Mouse (Mus musculus): Measurements from ENCODE around the gene Slc11a1. TPM values are rescaled to one million over a fixed set of nuclear protein-coding genes. Genes with fewer than 3 reads are reported as not detected.
"Not testable (repeated sequence)": the region's sequence is repeated elsewhere in the genome, so short reads cannot be mapped to it uniquely, and the experiment has no call there.

Slc11a1 gene
- 1.8 and 3.0 TPM in 2 replicates for polyA plus RNA-seq (2016; fragmentation: Nextera tagmentation; extraction: Ambion mirVana)

DNA sequence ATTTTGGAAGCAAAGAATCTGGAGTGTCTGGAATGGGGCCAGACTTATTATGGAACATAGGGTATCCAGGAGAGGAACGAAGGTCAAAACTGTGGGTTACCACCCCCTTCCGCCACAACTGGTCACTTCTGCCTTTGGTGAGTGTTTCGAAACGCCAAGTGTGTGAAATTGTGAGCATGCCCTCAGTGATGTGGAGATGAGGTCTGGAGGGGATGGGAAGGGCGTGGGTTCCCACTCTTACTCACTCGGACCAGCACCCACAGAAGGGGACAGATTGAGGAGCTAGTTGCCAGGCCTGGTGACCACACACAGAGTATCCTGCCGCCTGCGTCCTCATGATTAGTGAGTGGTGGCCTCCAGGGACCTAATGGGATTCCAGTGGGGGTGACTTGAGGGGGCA is at the start of gene Slc11a1:
TSS of gene Slc11a1 (plus strand) at position 216 of the 400 bp plus-strand sequence.
- Histone ChIP-seq H3K27ac (no peak within 1 kb of the TSS), H3K27me3 (ENCODE audit: insufficient read depth, poor library complexity, severe bottlenecking) (no peaks in the 10 kb centered on the region), H3K4me3 (no peak within 1 kb of the TSS), H3K9me3 (no peaks in the 10 kb centered on the region), H3K36me3 (no peaks in the 10 kb centered on the region), H3K4me1 (replicated peaks) (peaks cover 23% of the 10 kb centered on the region)
- DNase-seq (ENCODE audit: low spot score) = no peak
- WGBS = 83% methylated on average over 8 of the region's 8 CpGs

DNA sequence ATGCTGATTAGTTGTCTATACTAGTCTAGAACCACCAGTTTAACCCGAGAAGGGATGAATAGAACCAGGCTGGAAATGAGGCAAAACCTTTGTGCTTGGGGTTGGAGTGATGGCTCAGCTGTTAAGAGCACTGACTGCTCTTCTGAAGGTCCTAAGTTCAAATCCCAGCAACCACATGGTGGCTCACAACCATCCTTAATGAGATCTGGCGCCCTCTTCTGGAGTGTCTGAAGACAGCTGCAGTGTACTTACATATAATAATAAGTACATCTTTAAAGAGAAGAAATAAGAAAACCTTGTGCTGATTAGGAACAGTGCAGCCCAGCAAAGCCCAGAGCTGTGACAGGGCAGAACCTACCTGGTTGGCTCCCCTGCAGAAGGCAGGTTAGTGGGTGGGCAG is 48.1 kb upstream of the Slc11a1 start:
- not testable (repeated sequence) for H3K27ac ChIP-seq; H3K4me3 ChIP-seq; H3K36me3 ChIP-seq; H3K9me3 ChIP-seq; DNase-seq (ENCODE audit: low spot score); H3K4me1 ChIP-seq (replicated peaks); H3K27me3 ChIP-seq (ENCODE audit: insufficient read depth, poor library complexity, severe bottlenecking)
- WGBS = 74% methylated on average over 2 of the region's 2 CpGs

DNA sequence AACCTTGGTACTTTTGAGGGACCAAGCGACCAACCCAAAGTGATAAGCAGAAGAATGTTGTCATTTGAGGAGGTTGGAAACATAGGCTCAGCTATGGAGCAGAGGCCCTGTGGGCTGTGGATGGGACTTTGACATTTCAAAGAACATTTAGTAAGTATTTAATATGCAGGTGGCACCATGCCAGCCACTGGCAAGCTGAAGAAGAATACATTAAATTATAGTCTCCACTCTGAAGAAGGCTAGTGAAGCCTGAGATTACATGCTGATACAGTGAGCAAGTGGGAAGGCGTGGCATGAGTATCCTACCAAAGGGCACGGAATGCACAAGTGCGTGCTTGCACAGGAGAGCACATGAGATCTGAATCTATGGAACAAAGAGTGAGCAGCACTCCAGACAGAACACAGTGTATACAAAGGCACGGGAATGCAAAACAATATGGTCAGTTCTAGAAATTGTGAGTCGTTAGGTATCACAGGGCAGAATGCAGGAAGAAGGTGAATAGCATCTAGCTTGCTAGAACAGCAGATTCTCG is 45.0 kb upstream of the Slc11a1 start:
- DNase-seq (ENCODE audit: low spot score) = no peak
- 86% methylated on average over 7 of the region's 7 CpGs for WGBS
- Histone ChIP-seq H3K36me3 (peaks cover 8% of the 10 kb centered on the region; the same call in 1 of the 2 replicates), H3K4me1 (replicated peaks) (peaks cover 34% of the 10 kb centered on the region), H3K9me3 (no peaks in the 10 kb centered on the region), H3K27ac (no peak overlapping the region), H3K4me3 (no peak overlapping the region), H3K27me3 (ENCODE audit: insufficient read depth, poor library complexity, severe bottlenecking) (no peaks in the 10 kb centered on the region)

DNA sequence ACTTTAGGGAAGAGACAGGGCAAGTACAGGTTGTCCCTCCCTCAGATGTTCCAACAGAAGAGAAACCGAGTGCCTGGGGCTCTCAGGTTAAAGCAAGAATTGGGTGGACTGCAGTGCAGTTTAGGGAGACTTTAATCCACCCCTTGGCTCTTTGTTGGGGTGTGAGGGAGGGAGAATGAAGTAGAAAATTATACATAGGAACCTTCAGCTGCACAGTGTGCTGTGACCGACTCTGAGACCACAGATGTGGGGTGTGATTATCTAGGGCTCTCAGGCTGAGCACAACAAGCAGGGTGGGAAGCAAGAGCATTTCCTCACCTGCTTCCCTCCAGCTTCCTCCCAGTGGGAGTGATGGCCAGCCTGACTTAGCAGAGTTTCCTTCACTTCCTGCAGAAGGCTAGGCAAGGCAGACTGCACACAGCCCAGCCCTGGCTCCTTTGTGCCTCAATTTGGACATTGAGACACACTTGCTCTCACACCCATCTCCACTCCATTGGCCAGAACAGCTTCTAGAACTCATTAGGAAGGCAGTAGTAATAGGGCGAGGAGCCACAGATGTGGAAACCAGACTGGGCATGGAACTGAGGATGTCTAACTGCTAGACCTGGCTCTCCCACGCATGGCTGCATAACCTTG is 43.8 kb upstream of the Slc11a1 start:
- 83% methylated on average over 4 of the region's 4 CpGs for WGBS
- Histone ChIP-seq H3K27me3 (ENCODE audit: insufficient read depth, poor library complexity, severe bottlenecking) (no peaks in the 10 kb centered on the region), H3K27ac (peak overlapping the region; percentile 37)

GRCm38 (mm10) chr1:74332241-74332763 is 42.7 kb upstream of the Slc11a1 start:
- peaks cover 8% of the 10 kb centered on the region; the same call in 1 of the 2 replicates for H3K36me3 ChIP-seq
- no peaks in the 10 kb centered on the region for H3K9me3 ChIP-seq
- peak; percentile 96 for DNase-seq (ENCODE audit: low spot score)
- peak overlapping the region; percentile 86 for H3K27ac ChIP-seq
- no peaks in the 10 kb centered on the region for H3K27me3 ChIP-seq (ENCODE audit: insufficient read depth, poor library complexity, severe bottlenecking)
- H3K4me3 ChIP-seq = peak overlapping the region; percentile 65
- peaks cover 40% of the 10 kb centered on the region for H3K4me1 ChIP-seq (replicated peaks)
- under 1% methylated on average over 36 of the region's 36 CpGs for WGBS

More for the DNA sequence above, 43.8 kb upstream of the Slc11a1 start:
- H3K9me3 ChIP-seq = no peaks in the 10 kb centered on the region
- H3K4me3 ChIP-seq = no peak overlapping the region
- H3K4me1 ChIP-seq (replicated peaks) = peaks cover 40% of the 10 kb centered on the region
- H3K36me3 ChIP-seq = peaks cover 8% of the 10 kb centered on the region; the same call in 1 of the 2 replicates
- no peak for DNase-seq (ENCODE audit: low spot score)

- Histone ChIP-seq H3K36me3 (peaks cover 8% of the 10 kb centered on the region; the same call in 1 of the 2 replicates), H3K27ac (peak overlapping the region; percentile 86), H3K4me3 (peak overlapping the region; percentile 65), H3K9me3 (no peaks in the 10 kb centered on the region), H3K4me1 (replicated peaks) (peaks cover 40% of the 10 kb centered on the region), H3K27me3 (ENCODE audit: insufficient read depth, poor library complexity, severe bottlenecking) (no peaks in the 10 kb centered on the region)
- DNase-seq (ENCODE audit: low spot score) = no peak
- WGBS = 6% methylated on average over 9 of the region's 9 CpGs
Observed at GRCm38 (mm10) chr1:74332930-74333329, 42.1 kb upstream of the Slc11a1 start.

- no peak overlapping the region for H3K4me3 ChIP-seq
- no peaks in the 10 kb centered on the region for H3K9me3 ChIP-seq
- no peak for DNase-seq (ENCODE audit: low spot score)
- H3K4me1 ChIP-seq (replicated peaks) = peaks cover 48% of the 10 kb centered on the region
- H3K27me3 ChIP-seq (ENCODE audit: insufficient read depth, poor library complexity, severe bottlenecking) = no peaks in the 10 kb centered on the region
- no peak overlapping the region for H3K27ac ChIP-seq
- WGBS = 78% methylated on average over 3 of the region's 3 CpGs
- H3K36me3 ChIP-seq = 0 out of 2 replicates have a peak, but pooled peaks cover 3% of the 10 kb centered on the region
Observed at GRCm38 (mm10) chr1:74334607-74335006, 40.4 kb upstream of the Slc11a1 start.

DNA sequence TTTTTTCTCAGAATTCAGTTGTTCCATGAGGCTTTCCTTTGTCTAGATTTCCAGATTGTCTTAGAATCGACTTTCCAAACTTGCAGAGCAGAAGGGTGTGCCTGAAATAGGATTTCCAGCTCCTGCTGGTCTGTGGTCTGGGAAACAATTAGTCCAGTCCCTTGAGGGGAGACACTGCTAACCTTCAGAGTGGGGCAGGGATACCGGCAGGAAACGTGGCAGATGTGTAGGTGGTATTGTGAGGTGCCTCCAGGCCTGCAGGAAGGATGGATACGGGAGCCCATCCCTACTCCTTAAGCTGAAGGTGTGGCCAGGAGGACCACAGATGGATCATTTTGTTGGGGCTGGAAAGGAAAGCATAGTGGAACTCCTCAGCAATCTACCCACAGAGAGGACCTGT is 40.0 kb upstream of the Slc11a1 start:
- Histone ChIP-seq H3K27me3 (ENCODE audit: insufficient read depth, poor library complexity, severe bottlenecking) (no peaks in the 10 kb centered on the region), H3K36me3 (0 out of 2 replicates have a peak, but pooled peaks cover 6% of the 10 kb centered on the region), H3K4me1 (replicated peaks) (peaks cover 52% of the 10 kb centered on the region), H3K9me3 (no peaks in the 10 kb centered on the region), H3K4me3 (no peak overlapping the region), H3K27ac (no peak overlapping the region)
- 65% methylated on average over 4 of the region's 4 CpGs for WGBS
- no peak for DNase-seq (ENCODE audit: low spot score)

- H3K27me3 ChIP-seq (ENCODE audit: insufficient read depth, poor library complexity, severe bottlenecking) = no peaks in the 10 kb centered on the region
- no peaks in the 10 kb centered on the region for H3K9me3 ChIP-seq
- H3K4me3 ChIP-seq = no peak overlapping the region
- H3K36me3 ChIP-seq = peaks cover 11% of the 10 kb centered on the region
- WGBS = 83% methylated on average over 6 of the region's 6 CpGs
- H3K4me1 ChIP-seq (replicated peaks) = peaks cover 57% of the 10 kb centered on the region
- no peak overlapping the region for H3K27ac ChIP-seq
- DNase-seq (ENCODE audit: low spot score) = no peak
Observed at GRCm38 (mm10) chr1:74335436-74336170, 39.4 kb upstream of the Slc11a1 start.

DNA sequence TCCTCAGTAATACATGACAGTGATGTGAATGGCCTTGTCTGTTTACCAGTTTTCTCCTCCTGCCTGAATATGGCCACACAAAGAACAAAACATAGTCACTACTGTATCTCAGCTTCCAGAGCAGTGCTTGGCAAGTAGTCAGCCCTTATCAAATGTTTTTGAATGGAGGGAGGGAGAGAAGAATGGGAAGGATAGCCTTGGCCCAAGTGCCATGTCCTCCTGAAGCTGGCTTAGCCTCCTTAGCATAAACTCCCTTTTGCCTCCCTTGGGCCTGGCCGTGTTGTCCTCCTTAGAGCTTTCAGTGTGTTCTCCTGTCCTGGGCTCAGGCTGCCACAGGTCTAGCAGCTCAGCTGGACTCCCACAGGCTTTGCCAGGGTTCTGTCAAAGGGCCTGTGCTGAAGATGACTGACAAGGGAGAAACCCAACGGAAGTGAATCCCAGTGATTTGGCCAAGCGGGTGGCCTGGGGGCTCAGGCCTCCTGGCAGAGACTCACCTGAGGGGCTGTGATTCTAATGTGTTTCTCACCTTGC is 37.7 kb upstream of the Slc11a1 start:
- Histone ChIP-seq H3K4me1 (replicated peaks) (peaks cover 44% of the 10 kb centered on the region), H3K36me3 (peaks cover 12% of the 10 kb centered on the region), H3K9me3 (no peaks in the 10 kb centered on the region), H3K27ac (no peak overlapping the region), H3K4me3 (no peak overlapping the region), H3K27me3 (ENCODE audit: insufficient read depth, poor library complexity, severe bottlenecking) (no peaks in the 10 kb centered on the region)
- WGBS = 77% methylated on average over 3 of the region's 3 CpGs
- DNase-seq (ENCODE audit: low spot score) = no peak

DNA sequence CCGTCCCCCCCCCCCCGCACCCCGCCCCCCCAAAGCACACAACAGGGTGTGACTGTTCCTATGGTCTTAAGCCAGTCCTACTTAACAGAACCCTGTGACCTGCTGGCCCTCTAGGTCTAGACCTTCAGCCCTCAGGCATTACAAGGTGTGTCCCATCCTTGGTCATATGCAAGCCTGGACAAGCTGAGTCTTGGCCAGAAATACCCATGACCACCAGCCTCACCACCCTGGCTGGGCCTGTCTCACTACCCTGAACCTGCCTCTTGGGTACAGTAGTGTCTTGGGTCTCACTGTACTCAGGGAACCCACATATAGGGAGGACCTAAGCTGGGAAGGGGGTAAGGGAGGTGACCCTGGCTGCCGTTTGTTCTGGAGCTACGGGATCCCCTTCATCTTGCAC is 37.0 kb upstream of the Slc11a1 start:
- H3K4me3 ChIP-seq = no peak overlapping the region
- WGBS = 87% methylated on average over 5 of the region's 5 CpGs
- no peaks in the 10 kb centered on the region for H3K27me3 ChIP-seq (ENCODE audit: insufficient read depth, poor library complexity, severe bottlenecking)
- no peaks in the 10 kb centered on the region for H3K9me3 ChIP-seq
- no peak for DNase-seq (ENCODE audit: low spot score)
- H3K36me3 ChIP-seq = peaks cover 12% of the 10 kb centered on the region
- H3K27ac ChIP-seq = 0 out of 2 replicates have a peak overlapping the region, but pooled peaks have one; percentile 40
- H3K4me1 ChIP-seq (replicated peaks) = peaks cover 40% of the 10 kb centered on the region

DNA sequence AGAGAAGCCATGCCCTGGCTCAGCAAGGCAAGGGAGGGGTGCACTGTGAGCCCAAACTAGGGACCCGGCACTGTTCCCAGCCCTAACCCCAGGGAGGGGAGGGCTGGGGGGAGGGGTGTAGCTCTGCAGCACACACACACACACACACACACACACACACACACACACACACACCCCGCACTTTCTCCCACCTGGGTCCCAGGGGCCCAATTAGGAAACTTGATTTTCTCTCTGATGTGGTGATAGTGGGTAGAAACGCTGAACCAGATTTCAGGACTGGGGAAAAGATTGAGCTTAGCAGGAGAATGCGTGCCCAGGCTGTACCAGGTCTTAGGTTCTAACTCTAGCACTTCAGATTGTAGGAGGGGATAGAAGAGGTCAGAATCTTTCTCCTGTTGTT is 36.4 kb upstream of the Slc11a1 start:
- no peak overlapping the region for H3K4me3 ChIP-seq
- H3K9me3 ChIP-seq = no peaks in the 10 kb centered on the region
- no peaks in the 10 kb centered on the region for H3K27me3 ChIP-seq (ENCODE audit: insufficient read depth, poor library complexity, severe bottlenecking)
- H3K27ac ChIP-seq = peak overlapping the region; percentile 40; the same call in 1 of the 2 replicates
- peaks cover 12% of the 10 kb centered on the region for H3K36me3 ChIP-seq
- 76% methylated on average over 4 of the region's 4 CpGs for WGBS
- DNase-seq (ENCODE audit: low spot score) = no peak
- peaks cover 40% of the 10 kb centered on the region for H3K4me1 ChIP-seq (replicated peaks)
